Mouse (Mus musculus) thymus, adult 2 months (tissue): Measurements from ENCODE around the gene Arfgap3. TPM values are rescaled to one million over a fixed set of nuclear protein-coding genes. Genes with fewer than 3 reads are reported as not detected.
"Not testable (repeated sequence)": the region's sequence is repeated elsewhere in the genome, so short reads cannot be mapped to it uniquely, and the experiment has no call there.

Experiments used
- DNase-seq: peaks from one replicate; pipeline ENCODE4 v3.0.0; 2021
- H3K27ac ChIP-seq: fragments of 200-500 bp; 2 replicates; pipeline ENCODE4 v1.5.1; 2012; ENCODE audit warnings: low read length, control low read depth; ENCODE audit not compliant: control insufficient read depth, insufficient read depth
- H3K27me3 ChIP-seq: fragments of 200-500 bp; 2 replicates; pipeline ENCODE4 v1.6.1; 2012; ENCODE audit warnings: mild to moderate bottlenecking, low read length, moderate library complexity, mixed read lengths; ENCODE audit not compliant: control insufficient read depth, insufficient read depth
- H3K36me3 ChIP-seq: fragments of 200-500 bp; 2 replicates; pipeline ENCODE4 v1.6.1; 2012; ENCODE audit warnings: mild to moderate bottlenecking, low read length, moderate library complexity; ENCODE audit not compliant: control insufficient read depth, insufficient read depth
- H3K4me1 ChIP-seq: fragments of 200-500 bp; replicated peaks from 2 replicates; pipeline ENCODE4 v1.6.1; 2012; ENCODE audit warnings: low read length; ENCODE audit not compliant: control insufficient read depth, insufficient read depth
- H3K4me3 ChIP-seq: fragments of 200-500 bp; 2 replicates; pipeline ENCODE4 v1.5.1; 2012; ENCODE audit warnings: mild to moderate bottlenecking, low read length, control low read depth, moderate library complexity; ENCODE audit not compliant: control insufficient read depth, insufficient read depth
- CTCF ChIP-seq: fragments of 200-500 bp; IDR thresholded peaks from 2 replicates; pipeline ENCODE4 v1.5.1; 2012; ENCODE audit warnings: mild to moderate bottlenecking, control low read depth, low read length, moderate library complexity, borderline replicate concordance; ENCODE audit not compliant: control insufficient read depth, poor library complexity, insufficient read depth; ENCODE audit errors: extremely low read depth
- POLR2A ChIP-seq: fragments of 200-500 bp; IDR thresholded peaks from 2 replicates; pipeline ENCODE4 v1.6.1; 2012; ENCODE audit warnings: mild to moderate bottlenecking, low read length, control low read depth, moderate library complexity; ENCODE audit not compliant: control insufficient read depth, poor library complexity, insufficient read depth; ENCODE audit errors: extremely low read depth
- WGBS: fragments of 180-500 bp; shearing (Covaris S2); methylation state at CpG from one replicate; pipeline ENCODE4 v1.1.7; 2018; 5-methylcytosine and 5-hydroxymethylcytosine counted together
- polyA plus RNA-seq: library from polyadenylated mRNA; depleted of rRNA; stranded (reverse); fragments of >200 nt; gene quantifications from 2 replicates; pipeline ENCODE4 v1.2.3, GENCODE M21; 2012

The Arfgap3 gene
- polyA plus RNA-seq, 1 experiment, result 23.0 TPM

- no peak for DNase-seq
- WGBS, result 89% methylated on average over 2 of the region's 2 CpGs
- Histone ChIP-seq H3K36me3 (no peaks in the 10 kb centered on the region), H3K27me3 (no peaks in the 10 kb centered on the region), H3K4me1 (no peaks in the 10 kb centered on the region), H3K4me3 (no peak overlapping the region), H3K27ac (no peak overlapping the region)
- TF ChIP-seq POLR2A (no peak), CTCF (no peak)
Observed at GRCm38 (mm10) chr15:83290899-83291298, 59.1 kb downstream of the Arfgap3 start.

- H3K27me3 ChIP-seq, result no peaks in the 10 kb centered on the region
- WGBS, result 87% methylated on average over 8 of the region's 8 CpGs
- no peak overlapping the region for H3K4me3 ChIP-seq
- TF ChIP-seq POLR2A, result no peak
- TF ChIP-seq CTCF, result no peak
- DNase-seq, result no peak
- no peak overlapping the region for H3K27ac ChIP-seq
- no peaks in the 10 kb centered on the region for H3K36me3 ChIP-seq
- H3K4me1 ChIP-seq, result no peaks in the 10 kb centered on the region
Observed at GRCm38 (mm10) chr15:83284828-83285227, 65.2 kb downstream of the Arfgap3 start.

- TF ChIP-seq CTCF (no peak), POLR2A (no peak)
- WGBS, result 81% methylated on average over 5 of the region's 5 CpGs
- no peaks in the 10 kb centered on the region for H3K4me1 ChIP-seq
- no peak for DNase-seq
- no peak overlapping the region for H3K4me3 ChIP-seq
- no peak overlapping the region for H3K27ac ChIP-seq
- no peaks in the 10 kb centered on the region for H3K36me3 ChIP-seq
- H3K27me3 ChIP-seq, result no peaks in the 10 kb centered on the region
Observed at GRCm38 (mm10) chr15:83282397-83282796, 67.7 kb downstream of the Arfgap3 start.

DNA sequence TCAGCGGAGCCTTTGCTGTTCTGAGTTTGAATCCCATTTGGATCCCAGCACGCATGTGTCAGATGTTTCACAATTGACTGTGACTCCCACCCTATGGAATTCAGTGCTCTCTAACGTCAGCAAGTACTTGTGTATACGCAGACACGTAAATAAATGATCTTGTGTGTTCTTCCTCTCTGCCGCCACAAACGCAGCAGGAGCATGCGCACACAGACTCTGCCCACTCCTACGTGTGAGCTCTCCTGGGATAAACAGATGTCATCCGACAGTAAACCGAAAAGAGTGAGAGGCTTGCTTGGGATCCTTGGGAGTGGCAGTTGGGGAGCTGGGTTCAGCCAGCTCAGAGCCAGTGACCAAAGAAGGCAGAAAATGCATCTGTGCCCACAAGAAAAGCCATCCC lies 68.7 kb downstream of the Arfgap3 start:
- DNase-seq, result no peak
- Histone ChIP-seq H3K4me3 (no peak overlapping the region), H3K4me1 (no peaks in the 10 kb centered on the region), H3K36me3 (no peaks in the 10 kb centered on the region), H3K27ac (no peak overlapping the region), H3K27me3 (no peaks in the 10 kb centered on the region)
- 93% methylated on average over 11 of the region's 11 CpGs for WGBS
- TF ChIP-seq CTCF (no peak), POLR2A (no peak)

DNA sequence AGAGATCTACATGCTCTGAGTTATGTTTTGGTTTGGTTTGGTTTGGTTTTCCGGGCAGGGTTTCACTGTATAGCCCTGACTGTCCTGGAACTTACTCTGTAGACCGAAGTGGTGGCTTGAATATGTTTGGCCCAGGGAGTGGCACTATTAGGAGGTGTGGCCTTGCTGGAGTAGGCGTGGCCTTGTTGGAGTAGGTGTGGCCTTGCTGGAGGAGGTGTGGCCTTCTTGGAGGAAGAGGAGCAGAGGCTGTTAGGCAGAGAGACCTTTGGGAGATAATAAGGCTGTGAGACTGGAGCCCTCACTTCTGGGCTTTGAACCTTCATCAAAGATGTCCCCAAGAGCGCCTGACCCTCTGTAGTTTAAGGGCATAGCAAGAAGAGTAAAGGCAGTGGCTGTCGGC lies 71.5 kb downstream of the Arfgap3 start:
- no peaks in the 10 kb centered on the region for H3K36me3 ChIP-seq
- 87% methylated on average over 5 of the region's 5 CpGs for WGBS
- H3K4me1 ChIP-seq, result no peaks in the 10 kb centered on the region
- H3K27me3 ChIP-seq, result no peaks in the 10 kb centered on the region
- no peak for TF ChIP-seq POLR2A
- no peak for TF ChIP-seq CTCF
- no peak overlapping the region for H3K4me3 ChIP-seq
- DNase-seq, result no peak
- no peak overlapping the region for H3K27ac ChIP-seq

DNA sequence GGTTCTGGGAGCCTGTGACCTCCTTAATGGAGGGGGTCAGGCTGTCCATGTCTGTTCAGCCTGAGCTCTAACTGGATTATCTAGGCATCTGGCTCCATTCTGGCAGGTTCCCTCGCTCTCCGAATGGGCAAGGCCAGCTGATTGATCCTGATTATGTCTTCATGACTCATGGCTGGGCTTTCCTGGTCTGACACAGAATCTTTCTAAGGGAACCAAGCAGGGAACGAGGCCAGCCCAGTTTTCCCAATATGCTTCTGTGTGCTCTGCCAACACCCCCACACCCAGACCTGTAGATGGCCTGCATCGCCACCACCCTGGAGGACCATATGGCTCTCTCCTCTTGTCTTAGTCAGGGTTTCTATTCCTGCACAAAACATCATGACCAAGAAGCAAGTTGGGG lies 72.6 kb downstream of the Arfgap3 start:
- Histone ChIP-seq H3K27ac (no peak overlapping the region), H3K4me1 (no peaks in the 10 kb centered on the region), H3K27me3 (no peaks in the 10 kb centered on the region), H3K36me3 (no peaks in the 10 kb centered on the region), H3K4me3 (no peak overlapping the region)
- TF ChIP-seq CTCF (no peak), POLR2A (no peak)
- 94% methylated on average over 4 of the region's 4 CpGs for whole genome bisulfite sequencing
- DNase-seq, result no peak

DNA sequence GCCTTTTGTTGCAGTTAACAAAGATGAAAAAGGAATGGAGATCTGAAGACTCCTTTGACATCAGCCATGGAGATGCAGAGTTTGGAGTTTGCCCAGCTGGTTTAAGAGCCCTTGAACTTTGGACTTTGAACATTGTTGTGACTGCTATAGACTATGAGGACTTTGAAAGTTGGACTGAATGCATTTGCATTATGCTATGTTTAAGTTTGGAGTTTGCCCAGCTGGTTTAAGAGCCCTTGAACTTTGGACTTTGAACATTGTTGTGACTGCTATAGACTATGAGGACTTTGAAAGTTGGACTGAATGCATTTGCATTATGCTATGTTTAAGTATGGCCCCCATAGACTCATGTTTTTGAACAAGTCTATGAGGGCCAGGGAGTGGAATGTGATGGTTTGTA lies 75.8 kb downstream of the Arfgap3 start:
- H3K4me1 ChIP-seq, DNase-seq, H3K36me3 ChIP-seq, H3K27me3 ChIP-seq, H3K27ac ChIP-seq, H3K4me3 ChIP-seq: not testable (repeated sequence)
